Mouse (Mus musculus) megakaryocyte, embryonic 14.5 days (primary cell): ENCODE data around the gene Smyd3.

ENCODE experiments used
- FLI1 ChIP-seq: IDR thresholded peaks from 2 replicates; pipeline ENCODE4 v1.6.1; 2012; ENCODE audit warnings: low read length, inconsistent platforms, mixed read lengths
- GATA1 ChIP-seq: IDR thresholded peaks from 3 replicates; pipeline ENCODE4 v1.6.1; 2012; ENCODE audit warnings: mixed read lengths, low read length, inconsistent platforms, borderline replicate concordance

GRCm38 (mm10) chr1:179169749-179170148 is 348.1 kb downstream of the Smyd3 start:
- TF ChIP-seq GATA1 (no peak), FLI1 (no peak)
